23 mouse cellular contexts compared by ENCODE assay signal in genomic region chr5:124069657-124070056, GRCm38 (mm10). TPM values are rescaled to one million over a fixed set of nuclear protein-coding genes. Genes with fewer than 3 reads are reported as not detected.
A peak's percentile ranks its signal among the peaks of the same experiment; 100 is the strongest.
DNase-seq lines count a peak whose midpoint lies in the region; ATAC-seq and TF ChIP-seq lines count a peak whose summit lies in the region.
"Had no signal": no experiment of that assay in that cellular context is flagged by ENCODE, and none has a peak within 500 bp of the region (broad histone marks: within the 10 kb centered on the region; RNA-seq: fewer than 3 reads in every experiment).

No protein-coding gene starts in this region.

- 60% methylated on average over 3 of the region's 3 CpGs for WGBS in intestine, embryonic 16.5 days
- 23% methylated on average over 3 of the region's 3 CpGs for WGBS in small intestine, adult 2 months
- 56% methylated on average over 3 of the region's 3 CpGs for WGBS in stomach, embryonic 16.5 days

- H3K36me3 ChIP-seq in intestine, embryonic 16.5 days (ENCODE audit: control insufficient read depth, insufficient read depth, low read length) = no peaks in the 10 kb centered on the region
- H3K36me3 ChIP-seq in small intestine, adult 2 months (ENCODE audit: control insufficient read depth, insufficient read depth, low read length) = 0 out of 2 replicates have a peak, but pooled peaks cover 3% of the 10 kb centered on the region
- no peaks in the 10 kb centered on the region for H3K36me3 ChIP-seq in stomach, embryonic 16.5 days (ENCODE audit: control insufficient read depth, insufficient read depth, low read length)
- H3K36me3 ChIP-seq: embryonic facial prominence, embryonic 13.5 days; embryonic facial prominence, embryonic 15.5 days; forebrain, embryonic 10.5 days; forebrain, embryonic 12.5 days had no signal

- peak overlapping the region; percentile 60 for H3K27ac ChIP-seq in intestine, embryonic 16.5 days (ENCODE audit: low read length)
- H3K27ac ChIP-seq in small intestine, adult 2 months (ENCODE audit: insufficient read depth, low read depth, low read length) = peak overlapping the region; percentile 80
- H3K27ac ChIP-seq in stomach, embryonic 16.5 days (ENCODE audit: low read length) = peak overlapping the region; percentile 15; the same call in 1 of the 2 replicates
- H3K27ac ChIP-seq: embryonic facial prominence, embryonic 13.5 days; embryonic facial prominence, embryonic 15.5 days; forebrain, embryonic 10.5 days; forebrain, embryonic 12.5 days had no signal

- no peak for TF ChIP-seq CTCF in small intestine, adult 2 months (IDR thresholded peaks at IDR 0.05; ENCODE audit: extremely low read depth, insufficient read length, insufficient replicate concordance, low read depth, low read length)

- no peak overlapping the region for H3K4me2 ChIP-seq in intestine, embryonic 16.5 days (ENCODE audit: low read depth, low read length)
- no peak overlapping the region for H3K4me2 ChIP-seq in stomach, embryonic 16.5 days (ENCODE audit: low read depth, low read length)
- H3K4me2 ChIP-seq: embryonic facial prominence, embryonic 13.5 days; embryonic facial prominence, embryonic 15.5 days; forebrain, embryonic 12.5 days had no signal

- no peaks in the 10 kb centered on the region for H3K9me3 ChIP-seq in intestine, embryonic 16.5 days (ENCODE audit: control insufficient read depth, low read length)
- no peaks in the 10 kb centered on the region for H3K9me3 ChIP-seq in stomach, embryonic 16.5 days (replicated peaks; ENCODE audit: control insufficient read depth, low read length)
- H3K9me3 ChIP-seq: embryonic facial prominence, embryonic 13.5 days; embryonic facial prominence, embryonic 15.5 days; forebrain, embryonic 10.5 days; forebrain, embryonic 12.5 days had no signal

- no peak for TF ChIP-seq POLR2A in small intestine, adult 2 months (IDR thresholded peaks at IDR 0.05; ENCODE audit: low read depth, low read length)

- no peak for DNase-seq in gastrocnemius, postnatal 14 days
- no peak for DNase-seq in embryo, embryonic 10 days (ENCODE audit: low spot score)
- no peak for DNase-seq in testis, postnatal 10 days (ENCODE audit: low spot score)
- DNase-seq in adrenal gland, adult 8-10 months = no peak
- DNase-seq: adrenal gland, adult 2 months; adrenal gland, postnatal 14 days; adrenal gland, postnatal 36 days; cerebellum, adult 11-12 months; cerebellum, adult 2 months; cerebellum, adult 9-10 months; cerebellum, postnatal 10 days; cerebellum, postnatal 25 days; embryo, embryonic 11 days had no signal

- H3K4me3 ChIP-seq in intestine, embryonic 16.5 days (ENCODE audit: low read length) = no peak overlapping the region
- no peak overlapping the region for H3K4me3 ChIP-seq in small intestine, adult 2 months (ENCODE audit: low read depth, low read length)
- H3K4me3 ChIP-seq in stomach, embryonic 16.5 days (replicated peaks; ENCODE audit: low read length) = no peak overlapping the region
- H3K4me3 ChIP-seq: embryonic facial prominence, embryonic 13.5 days; embryonic facial prominence, embryonic 15.5 days; erythroblast, embryonic 14.5 days; forebrain, embryonic 10.5 days; forebrain, embryonic 12.5 days had no signal

- intact Hi-C loops in gastrocnemius, postnatal 14 days (cut with DNase I; ENCODE audit: low total_unique reads) = no loop called here

- ATAC-seq in intestine, embryonic 16.5 days = peak; percentile 80
- peak; percentile 42; the same call in 1 of the 2 replicates for ATAC-seq in stomach, embryonic 16.5 days (ENCODE audit: insufficient read depth, low FRiP score)
- ATAC-seq: forebrain, embryonic 14.5 days; forebrain, embryonic 16.5 days had no signal

- H3K4me1 ChIP-seq in intestine, embryonic 16.5 days (ENCODE audit: control insufficient read depth, insufficient read depth, low read length) = peaks cover 15% of the 10 kb centered on the region
- H3K4me1 ChIP-seq in small intestine, adult 2 months (ENCODE audit: control insufficient read depth, insufficient read depth, insufficient read length, low read length) = peaks cover 19% of the 10 kb centered on the region
- peaks cover under 1% of the 10 kb centered on the region; the same call in 1 of the 2 replicates for H3K4me1 ChIP-seq in stomach, embryonic 16.5 days (ENCODE audit: control insufficient read depth, insufficient read depth, low read length)

- no peak overlapping the region for H3K9ac ChIP-seq in intestine, embryonic 16.5 days (ENCODE audit: low read depth, low read length)
- H3K9ac ChIP-seq in stomach, embryonic 16.5 days (ENCODE audit: low read length) = no peak overlapping the region
- H3K9ac ChIP-seq: embryonic facial prominence, embryonic 13.5 days; embryonic facial prominence, embryonic 15.5 days; forebrain, embryonic 12.5 days had no signal

- H3K27me3 ChIP-seq in intestine, embryonic 16.5 days (replicated peaks; ENCODE audit: control insufficient read depth, insufficient read depth, low read length) = no peaks in the 10 kb centered on the region
- no peaks in the 10 kb centered on the region for H3K27me3 ChIP-seq in small intestine, adult 2 months (ENCODE audit: control insufficient read depth, insufficient read depth, low read length)
- no peaks in the 10 kb centered on the region for H3K27me3 ChIP-seq in stomach, embryonic 16.5 days (ENCODE audit: control insufficient read depth, insufficient read depth, low read length)
- H3K27me3 ChIP-seq: embryonic facial prominence, embryonic 13.5 days; embryonic facial prominence, embryonic 15.5 days; forebrain, embryonic 12.5 days had no signal

RNA-seq across cellular contexts. Expression of gene Abcb9, which starts 25.9 kb away (rescaled TPM):
- 2.5 and 3.2 TPM in 2 replicates for polyA plus RNA-seq in intestine, embryonic 16.5 days (2015; fragmentation: Nextera tagmentation; extraction: Ambion mirVana)
- polyA plus RNA-seq in small intestine, adult 2 months (2012; rRNA removed) = 11.9 and 21.2 TPM in 2 replicates
- polyA plus RNA-seq in stomach, embryonic 16.5 days (2015; fragmentation: Nextera tagmentation; extraction: Ambion mirVana) = 3.2 and 3.7 TPM in 2 replicates
- total RNA-seq in gastrocnemius, postnatal 14 days (2021) = 1 to 10 TPM; 5.7 TPM
- 10 to 100 TPM; 11.4 to 21.3 (median 15.4) TPM for total RNA-seq in adrenal gland, adult 8-10 months (2022)

RNA-seq across cellular contexts. Expression of gene Vps37b, which starts 37.6 kb away (rescaled TPM):
- polyA plus RNA-seq in intestine, embryonic 16.5 days (2015; fragmentation: Nextera tagmentation; extraction: Ambion mirVana) = 25.7 and 27.1 TPM in 2 replicates
- polyA plus RNA-seq in small intestine, adult 2 months (2012; rRNA removed) = 35.9 and 55.6 TPM in 2 replicates
- 39.6 and 44.4 TPM in 2 replicates for polyA plus RNA-seq in stomach, embryonic 16.5 days (2015; fragmentation: Nextera tagmentation; extraction: Ambion mirVana)
- 1 to 10 TPM; 6.3 to 7.8 TPM for total RNA-seq in gastrocnemius, postnatal 14 days (2021)
- total RNA-seq in adrenal gland, adult 8-10 months (2022) = 100 to 1,000 TPM in 1 of 4 experiments, 10 to 100 TPM in 3; 76.1 to 101 (median 91.9) TPM

RNA-seq across cellular contexts. Expression of gene Ogfod2, which starts 42.4 kb away (rescaled TPM):
- 30.5 and 33.6 TPM in 2 replicates for polyA plus RNA-seq in intestine, embryonic 16.5 days (2015; fragmentation: Nextera tagmentation; extraction: Ambion mirVana)
- polyA plus RNA-seq in small intestine, adult 2 months (2012; rRNA removed) = 44.0 and 48.7 TPM in 2 replicates
- polyA plus RNA-seq in stomach, embryonic 16.5 days (2015; fragmentation: Nextera tagmentation; extraction: Ambion mirVana) = 27.7 and 30.2 TPM in 2 replicates
- 1 to 10 TPM; 6.8 to 8.8 TPM for total RNA-seq in gastrocnemius, postnatal 14 days (2021)
- 10 to 100 TPM; 51.2 to 59.3 (median 55.6) TPM for total RNA-seq in adrenal gland, adult 8-10 months (2022)

RNA-seq across cellular contexts. Expression of gene Arl6ip4, which starts 46.2 kb away (rescaled TPM):
- 78.1 and 84.8 TPM in 2 replicates for polyA plus RNA-seq in intestine, embryonic 16.5 days (2015; fragmentation: Nextera tagmentation; extraction: Ambion mirVana)
- 12.7 and 19.6 TPM in 2 replicates for polyA plus RNA-seq in small intestine, adult 2 months (2012; rRNA removed)
- polyA plus RNA-seq in stomach, embryonic 16.5 days (2015; fragmentation: Nextera tagmentation; extraction: Ambion mirVana) = 76.1 and 81.6 TPM in 2 replicates
- total RNA-seq in gastrocnemius, postnatal 14 days (2021) = 10 to 100 TPM; 42.8 to 46.5 TPM
- total RNA-seq in adrenal gland, adult 8-10 months (2022) = 10 to 100 TPM; 46.4 to 72.0 (median 57.1) TPM

Comparison
In these comparisons a context has a peak if more than half of its experiments do, and no peak if none do; other contexts are left out.
1. H3K27ac ChIP-seq: peak in every context shown above with its lines; median percentile 80 in small intestine, adult 2 months; 60 in intestine, embryonic 16.5 days; 15 in stomach, embryonic 16.5 days.